Mouse (Mus musculus) heart, embryonic 10.5 days (tissue): ENCODE results near the gene Ttc8. TPM values are rescaled to one million over a fixed set of nuclear protein-coding genes. Genes with fewer than 3 reads are reported as not detected.
A peak's percentile ranks its signal among the peaks of the same experiment; 100 is the strongest.

Experiments
- DNase-seq: peaks from one replicate; pipeline ENCODE4 v3.0.0-alpha.2; 2017; ENCODE audit warnings: low spot score
- H3K27ac ChIP-seq: fragments of 300-500 bp; sonication (generic); 2 replicates; pipeline ENCODE4 v1.5.1; 2016; ENCODE audit warnings: mild to moderate bottlenecking
- H3K27me3 ChIP-seq: fragments of 300-500 bp; sonication (generic); 2 replicates; pipeline ENCODE4 v1.6.1; 2016; ENCODE audit warnings: mild to moderate bottlenecking; ENCODE audit not compliant: poor library complexity, insufficient read depth, severe bottlenecking
- H3K36me3 ChIP-seq: fragments of 300-500 bp; sonication (generic); 2 replicates; pipeline ENCODE4 v1.6.1; 2016; ENCODE audit warnings: mild to moderate bottlenecking, moderate library complexity
- H3K4me1 ChIP-seq: fragments of 300-500 bp; sonication (generic); 2 replicates; pipeline ENCODE4 v1.6.1; 2016; ENCODE audit warnings: mild to moderate bottlenecking
- H3K4me3 ChIP-seq: fragments of 300-500 bp; sonication (generic); 2 replicates; pipeline ENCODE4 v1.5.1; 2016; ENCODE audit warnings: mild to moderate bottlenecking, moderate library complexity
- H3K9me3 ChIP-seq: fragments of 300-500 bp; sonication (generic); 2 replicates; pipeline ENCODE4 v1.6.1; 2016; ENCODE audit warnings: mild to moderate bottlenecking, moderate library complexity
- WGBS: fragments of 180-500 bp; shearing (Covaris S2); methylation state at CpG from one replicate; pipeline ENCODE4 v1.1.7; 2016; 5-methylcytosine and 5-hydroxymethylcytosine counted together
- polyA plus RNA-seq: library from polyadenylated mRNA; unstranded; fragments of >200 nt; fragmentation: Nextera tagmentation; extraction: Ambion mirVana; gene quantifications from 2 replicates; pipeline ENCODE4 v1.2.1, GENCODE M21; 2016

Ttc8 gene
- polyA plus RNA-seq, 1 experiment from 2014 or later: 23.5 TPM

GRCm38 (mm10) chr12:99010044-99010443 lies 89.7 kb downstream of the Ttc8 start:
- 77% methylated on average over 6 of the region's 6 CpGs for WGBS
- no peak for DNase-seq
- Histone ChIP-seq H3K9me3 (no peaks in the 10 kb centered on the region), H3K27me3 (no peaks in the 10 kb centered on the region), H3K4me3 (no peak overlapping the region), H3K36me3 (no peaks in the 10 kb centered on the region), H3K4me1 (no peaks in the 10 kb centered on the region), H3K27ac (no peak overlapping the region)

GRCm38 (mm10) chr12:99011161-99011861 lies 90.9 kb downstream of the Ttc8 start:
- H3K9me3 ChIP-seq: no peaks in the 10 kb centered on the region
- no peak for DNase-seq
- 16% methylated on average over 22 of the region's 22 CpGs for WGBS
- no peaks in the 10 kb centered on the region for H3K36me3 ChIP-seq
- no peaks in the 10 kb centered on the region for H3K4me1 ChIP-seq
- H3K27ac ChIP-seq: no peak overlapping the region
- peak overlapping the region; percentile 40 for H3K4me3 ChIP-seq
- H3K27me3 ChIP-seq: no peaks in the 10 kb centered on the region

DNA sequence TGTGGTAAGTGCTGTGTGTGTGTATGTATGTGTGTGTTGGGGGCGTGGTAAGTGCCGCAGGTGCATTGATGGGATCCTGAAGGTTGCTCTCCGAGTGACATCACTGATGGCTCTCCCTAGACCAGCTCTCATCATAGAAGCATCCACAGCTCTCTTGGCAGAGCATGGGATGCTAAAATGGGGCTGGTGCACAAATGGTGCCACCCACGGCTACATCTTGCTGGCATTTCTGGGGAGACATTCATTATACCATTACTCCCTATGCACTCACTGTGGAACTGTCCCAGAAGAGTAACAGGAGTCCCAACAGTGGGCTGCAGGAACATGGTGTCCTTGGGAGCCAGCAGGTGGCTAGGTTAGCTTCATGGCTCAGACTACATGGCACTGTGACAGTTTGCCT lies 95.5 kb downstream of the Ttc8 start:
- H3K9me3 ChIP-seq: no peaks in the 10 kb centered on the region
- H3K27me3 ChIP-seq: no peaks in the 10 kb centered on the region
- 83% methylated on average over 4 of the region's 4 CpGs for WGBS
- DNase-seq: no peak
- no peaks in the 10 kb centered on the region for H3K4me1 ChIP-seq
- no peaks in the 10 kb centered on the region for H3K36me3 ChIP-seq
- H3K27ac ChIP-seq: no peak overlapping the region
- no peak overlapping the region for H3K4me3 ChIP-seq

GRCm38 (mm10) chr12:99024430-99024960 lies 104.1 kb downstream of the Ttc8 start:
- H3K4me1 ChIP-seq: no peaks in the 10 kb centered on the region
- WGBS: 82% methylated on average over 6 of the region's 6 CpGs

DNA sequence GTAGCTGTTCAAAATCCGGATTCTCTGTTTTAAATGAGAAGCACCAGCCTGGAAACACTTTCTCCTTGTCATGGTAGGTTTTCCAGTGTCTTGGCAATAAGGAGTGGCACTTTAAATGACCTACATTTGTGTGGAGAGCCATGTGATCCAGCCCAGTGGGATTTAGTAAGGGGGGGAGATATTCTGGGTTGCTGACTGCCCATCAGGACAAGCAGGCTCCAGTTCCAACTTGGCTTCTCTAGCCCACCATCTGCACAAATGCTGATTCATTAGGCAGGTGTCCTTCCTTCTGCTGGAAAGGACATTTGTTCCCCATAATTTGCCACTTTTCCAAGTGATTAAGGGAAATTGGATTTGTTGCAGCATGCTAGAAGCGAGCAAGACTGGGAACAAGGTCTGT lies 105.9 kb downstream of the Ttc8 start:
- Histone ChIP-seq H3K27ac (no peak overlapping the region), H3K27me3 (no peaks in the 10 kb centered on the region), H3K9me3 (no peaks in the 10 kb centered on the region), H3K4me3 (no peak overlapping the region), H3K36me3 (no peaks in the 10 kb centered on the region), H3K4me1 (no peaks in the 10 kb centered on the region)
- DNase-seq: no peak
- 79% methylated on average over 2 of the region's 2 CpGs for WGBS

More at GRCm38 (mm10) chr12:99024430-99024960, 104.1 kb downstream of the Ttc8 start:
- no peaks in the 10 kb centered on the region for H3K36me3 ChIP-seq
- no peaks in the 10 kb centered on the region for H3K9me3 ChIP-seq
- no peak overlapping the region for H3K4me3 ChIP-seq
- no peak for DNase-seq
- H3K27me3 ChIP-seq: no peaks in the 10 kb centered on the region
- H3K27ac ChIP-seq: no peak overlapping the region

DNA sequence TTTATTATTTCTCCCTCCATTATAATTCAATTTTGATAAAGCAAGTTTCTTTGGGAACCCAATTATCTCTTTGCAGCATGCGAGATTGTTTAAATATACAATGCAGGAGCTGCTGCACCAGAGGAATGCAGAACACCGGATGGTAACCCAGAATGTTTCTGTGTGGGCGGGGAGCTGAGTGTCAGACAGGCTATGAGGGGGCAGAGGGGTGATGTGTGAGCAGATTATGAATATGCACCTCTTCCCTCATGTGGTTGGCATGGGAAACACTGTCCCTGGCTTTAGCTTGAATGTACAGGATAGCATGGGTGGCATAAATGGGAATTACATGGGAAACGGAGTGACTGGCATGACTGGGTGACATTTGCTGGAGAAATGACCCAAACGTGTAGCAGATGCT lies 108.3 kb downstream of the Ttc8 start:
- Histone ChIP-seq H3K36me3 (no peaks in the 10 kb centered on the region), H3K27me3 (no peaks in the 10 kb centered on the region), H3K4me3 (no peak overlapping the region), H3K9me3 (no peaks in the 10 kb centered on the region), H3K4me1 (no peaks in the 10 kb centered on the region), H3K27ac (no peak overlapping the region)
- WGBS: 56% methylated on average over 5 of the region's 5 CpGs
- DNase-seq: no peak

- no peaks in the 10 kb centered on the region for H3K27me3 ChIP-seq
- H3K36me3 ChIP-seq: no peaks in the 10 kb centered on the region
- H3K9me3 ChIP-seq: no peaks in the 10 kb centered on the region
- no peak for DNase-seq
- no peak overlapping the region for H3K27ac ChIP-seq
- no peaks in the 10 kb centered on the region for H3K4me1 ChIP-seq
- 54% methylated on average over 1 of the region's 1 CpGs for WGBS
- H3K4me3 ChIP-seq: no peak overlapping the region
These were observed 109.6 kb downstream of the Ttc8 start for GRCm38 (mm10) chr12:99030022-99030421.

Other genes with a start within 250 kb of the Ttc8 start
- 9.0 and 9.3 TPM in 2 replicates for gene Ptpn21, start 183.2 kb upstream of the Ttc8 start, polyA plus RNA-seq
- gene Zc3h14, start 173.6 kb upstream of the Ttc8 start, polyA plus RNA-seq: 104 and 128 TPM in 2 replicates
- gene Eml5, start 19.1 kb upstream of the Ttc8 start, polyA plus RNA-seq: 3.2 and 3.4 TPM in 2 replicates